Mouse (Mus musculus) T-cell, adult 66 days (primary cell): Measurements from ENCODE around the gene Lypla2. TPM values are rescaled to one million over a fixed set of nuclear protein-coding genes. Genes with fewer than 3 reads are reported as not detected.

Source experiments
- total RNA-seq, 2 experiments: library from RNA; stranded (reverse); gene quantifications; 3 replicates in 1 of 2; 4 replicates in 1 of 2; pipeline ENCODE4 v1.2.4; 2023

Gene Lypla2
- 100 to 1,000 TPM; 129 to 132 TPM for total RNA-seq

GRCm38 (mm10) chr4:135972556-135972906, at the start of gene Lypla2:
Gene Lypla2, minus strand, starts transcription at chr4:135972626.

DNA sequence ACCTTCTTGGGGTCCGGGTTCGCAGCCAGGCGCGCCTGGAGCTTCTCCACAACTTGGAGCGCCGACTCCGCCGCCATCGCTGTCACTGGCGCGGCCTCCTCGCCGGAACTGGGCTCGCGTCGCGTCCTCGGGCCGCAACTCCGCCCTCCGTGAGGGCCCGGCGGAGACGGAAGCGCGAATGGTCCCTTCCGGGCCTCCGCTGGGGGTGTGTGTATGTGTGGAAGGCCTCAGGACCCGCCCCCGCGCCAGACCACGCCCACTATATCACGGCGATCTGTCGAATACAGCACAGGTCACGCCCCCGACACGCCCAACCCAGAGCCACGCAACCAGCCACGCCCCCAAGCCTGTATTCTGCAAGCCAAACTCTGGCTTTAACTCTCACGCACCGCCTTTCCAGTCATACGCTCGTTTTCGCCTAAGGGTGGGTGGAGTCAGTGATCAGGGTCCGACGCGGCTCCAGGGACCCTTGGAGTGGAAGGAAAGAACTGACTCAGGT, 49.2 kb upstream of the Lypla2 start, which contains the start of gene Eloa:
Gene Eloa, minus strand, starts transcription at position 215 of the 499 bp plus-strand sequence.

GRCm38 (mm10) chr4:135986943-135987710, 14.7 kb upstream of the Lypla2 start, which contains the start of gene Pithd1:
Gene Pithd1, minus strand, starts transcription at chr4:135987264.

GRCm38 (mm10) chr4:135963457-135964193, 8.8 kb downstream of the Lypla2 start, which contains the start of gene Gale:
Gene Gale, plus strand, starts transcription at chr4:135963727.

DNA sequence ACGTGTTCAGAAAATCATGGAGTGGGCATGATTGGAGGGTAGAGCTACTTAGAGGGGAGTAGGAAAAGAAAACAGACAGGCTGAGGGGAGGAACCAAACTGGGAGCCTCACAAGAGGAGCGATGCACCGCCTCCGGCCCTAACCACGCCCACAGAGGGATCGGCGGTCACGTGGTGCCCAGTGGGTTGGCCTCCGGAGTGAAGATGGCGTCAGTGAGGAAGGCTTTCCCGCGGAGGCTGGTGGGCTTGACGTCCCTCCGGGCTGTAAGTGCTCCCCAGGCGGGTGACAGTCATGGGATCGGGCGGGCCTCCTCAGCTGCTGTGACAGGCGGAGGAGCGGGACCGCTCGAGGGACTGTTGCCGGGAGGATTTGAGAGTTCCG, 26.2 kb downstream of the Lypla2 start, which contains the start of gene Hmgcl:
Gene Hmgcl, plus strand, starts transcription at position 171 of the 381 bp plus-strand sequence.

DNA sequence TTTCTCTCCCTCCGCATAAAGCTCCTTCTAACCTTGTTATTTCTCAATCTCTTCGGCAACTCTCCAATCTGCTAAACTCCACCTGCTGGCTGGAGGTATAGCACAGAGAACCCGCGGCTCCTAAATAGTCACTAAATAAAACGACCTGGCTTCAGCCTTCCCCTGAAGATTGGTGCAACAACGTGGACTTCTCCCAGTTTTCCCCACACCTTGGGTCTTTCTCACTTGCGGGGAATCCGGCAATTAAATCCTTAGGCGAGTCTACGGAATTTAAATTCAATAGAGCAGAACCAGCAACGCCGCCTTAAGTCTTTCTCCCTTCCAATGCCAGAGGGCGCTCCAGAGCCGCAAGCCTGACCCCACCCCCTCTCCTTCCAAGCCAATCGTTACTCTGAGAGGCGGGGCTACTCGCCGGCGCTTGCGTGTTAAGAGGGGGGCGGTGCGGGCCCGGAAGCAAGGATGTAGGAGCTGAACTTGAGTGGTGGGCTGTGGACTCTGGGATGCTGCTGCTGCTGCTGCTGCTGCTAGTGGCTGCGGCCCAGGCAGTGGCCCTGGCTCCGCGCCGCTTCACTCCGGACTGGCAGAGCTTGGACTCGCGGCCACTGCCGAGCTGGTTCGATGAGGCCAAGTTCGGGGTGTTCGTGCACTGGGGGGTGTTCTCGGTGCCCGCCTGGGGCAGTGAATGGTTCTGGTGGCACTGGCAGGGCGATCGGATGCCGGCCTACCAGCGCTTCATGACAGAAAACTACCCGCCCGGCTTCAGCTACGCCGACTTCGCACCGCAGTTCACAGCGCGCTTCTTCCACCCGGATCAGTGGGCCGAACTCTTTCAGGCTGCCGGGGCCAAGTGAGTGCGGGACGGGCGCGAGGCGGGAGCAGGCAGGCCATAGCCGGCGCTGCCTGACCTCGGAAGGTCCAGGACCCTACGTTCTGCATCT, 51.9 kb downstream of the Lypla2 start, which contains the start of gene Fuca1:
Gene Fuca1, plus strand, starts transcription at position 432 of the 938 bp plus-strand sequence.

Other genes starting within 250 kb of the Lypla2 start
- not detected for gene Il22ra1, start 244.5 kb downstream of the Lypla2 start, total RNA-seq
- not detected for gene Myom3, start 212.9 kb downstream of the Lypla2 start, total RNA-seq
- gene Srsf10, start 116.9 kb downstream of the Lypla2 start, total RNA-seq: 100 to 1,000 TPM; 118 to 143 TPM
- 10 to 100 TPM; 82.3 to 88.7 TPM for gene Pnrc2, start 98.8 kb downstream of the Lypla2 start, total RNA-seq
- gene Cnr2, start 77.2 kb downstream of the Lypla2 start, total RNA-seq: 10 to 100 TPM; 18.9 to 21.8 TPM
- 10 to 100 TPM; 50.6 to 58.6 TPM for gene Fuca1, start 51.9 kb downstream of the Lypla2 start, total RNA-seq
- 10 to 100 TPM; 28.3 to 30.3 TPM for gene Hmgcl, start 26.2 kb downstream of the Lypla2 start, total RNA-seq
- gene Gale, start 8.9 kb downstream of the Lypla2 start, total RNA-seq: 1 to 10 TPM; 6.4 to 7.6 TPM
- gene Pithd1, start 14.6 kb upstream of the Lypla2 start, total RNA-seq: 10 to 100 TPM; 30.9 to 33.6 TPM
- gene Eloa, start 49.1 kb upstream of the Lypla2 start, total RNA-seq: 10 to 100 TPM; 42.8 to 44.5 TPM
- gene Rpl11, start 80.8 kb upstream of the Lypla2 start, total RNA-seq: 1,000 to 10,000 TPM; 1,013 to 1,078 TPM
- gene Id3, start 170.9 kb upstream of the Lypla2 start, total RNA-seq: 10 to 100 TPM; 25.7 to 30.0 TPM
- gene E2f2, start 199.8 kb upstream of the Lypla2 start, total RNA-seq: 10 to 100 TPM; 14.7 to 15.6 TPM
- under 1 TPM in 1 of 2 experiments, not detected in 1; 0.20 TPM for gene Asap3, start 233.7 kb upstream of the Lypla2 start, total RNA-seq